Mouse (Mus musculus) midbrain, embryonic 15.5 days (tissue): ENCODE data around the gene Gm38100. TPM values are rescaled to one million over a fixed set of nuclear protein-coding genes. Genes with fewer than 3 reads are reported as not detected.

ENCODE experiments used
- ATAC-seq: fragments of 200-750 bp; cut with Nextera tagmentation; replicated peaks from 2 replicates; pipeline ENCODE4 v1.8.0; 2017; ENCODE audit warnings: moderate TSS enrichment
- H3K27ac ChIP-seq: fragments of 300-500 bp; sonication (generic); 2 replicates; pipeline ENCODE4 v1.5.1; 2015; ENCODE audit warnings: mild to moderate bottlenecking, inconsistent platforms
- H3K27me3 ChIP-seq: fragments of 300-500 bp; sonication (generic); replicated peaks from 2 replicates; pipeline ENCODE4 v1.6.1; 2015; ENCODE audit warnings: inconsistent platforms
- H3K36me3 ChIP-seq: fragments of 300-500 bp; sonication (generic); replicated peaks from 2 replicates; pipeline ENCODE4 v1.6.1; 2015; ENCODE audit warnings: inconsistent platforms
- H3K4me1 ChIP-seq: fragments of 300-500 bp; sonication (generic); 2 replicates; pipeline ENCODE4 v1.6.1; 2015; ENCODE audit warnings: inconsistent platforms
- H3K4me2 ChIP-seq: fragments of 300-500 bp; sonication (generic); 2 replicates; pipeline ENCODE4 v1.6.1; 2015; ENCODE audit warnings: inconsistent platforms, mild to moderate bottlenecking, moderate library complexity
- H3K4me3 ChIP-seq: fragments of 300-500 bp; sonication (generic); 2 replicates; pipeline ENCODE4 v1.5.1; 2015; ENCODE audit warnings: mild to moderate bottlenecking, inconsistent platforms
- H3K9ac ChIP-seq: fragments of 300-500 bp; sonication (generic); 2 replicates; pipeline ENCODE4 v1.6.1; 2015; ENCODE audit warnings: mild to moderate bottlenecking, inconsistent platforms
- H3K9me3 ChIP-seq: fragments of 300-500 bp; sonication (generic); 2 replicates; pipeline ENCODE4 v1.6.1; 2016; ENCODE audit warnings: inconsistent platforms
- whole genome bisulfite sequencing: fragments of 180-500 bp; shearing (Covaris S2); methylation state at CpG from one replicate; pipeline ENCODE4 v1.1.7; 2015; ENCODE audit warnings: mixed read lengths; 5-methylcytosine and 5-hydroxymethylcytosine counted together
- polyA plus RNA-seq: library from polyadenylated mRNA; unstranded; fragments of >200 nt; fragmentation: Nextera tagmentation; extraction: Ambion mirVana; gene quantifications from 2 replicates; pipeline ENCODE4 v1.2.1, GENCODE M21; 2015

Gm38100 gene
- polyA plus RNA-seq, result not detected in 2 replicates

DNA sequence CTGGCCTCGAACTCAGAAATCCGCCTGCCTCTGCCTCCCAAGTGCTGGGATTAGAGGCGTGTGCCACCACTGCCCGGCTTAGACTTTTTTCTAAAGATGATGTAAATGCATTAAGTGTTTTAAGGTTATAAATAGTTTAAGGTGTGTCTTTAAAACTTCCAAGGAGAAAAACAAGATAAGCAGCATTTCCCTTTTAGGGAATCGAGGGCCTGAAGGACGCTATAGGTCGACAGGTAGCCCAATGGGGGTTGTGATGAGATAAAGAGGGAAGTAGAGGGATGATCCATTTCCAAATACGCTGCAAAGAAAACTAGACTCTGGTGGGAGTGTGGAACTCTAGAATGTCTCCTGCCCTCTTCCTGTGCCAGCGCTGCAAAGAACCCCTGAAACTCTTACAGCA, at the start of gene Gm38100:
TSS of gene Gm38100 (plus strand) at position 301 of the 400 bp plus-strand sequence.
- no peaks in the 10 kb centered on the region for H3K9me3 ChIP-seq
- no peak for ATAC-seq
- no peaks in the 10 kb centered on the region for H3K27me3 ChIP-seq
- H3K4me1 ChIP-seq, result no peaks in the 10 kb centered on the region
- H3K36me3 ChIP-seq, result no peaks in the 10 kb centered on the region
- no peak within 1 kb of the TSS for H3K4me2 ChIP-seq
- H3K27ac ChIP-seq, result no peak within 1 kb of the TSS
- 91% methylated on average over 9 of the region's 9 CpGs for WGBS
- H3K9ac ChIP-seq, result no peak within 1 kb of the TSS
- no peak within 1 kb of the TSS for H3K4me3 ChIP-seq

GRCm38 (mm10) chr1:175870716-175871115, 49.4 kb upstream of the Gm38100 start:
- Histone ChIP-seq H3K36me3 (no peaks in the 10 kb centered on the region), H3K4me1 (0 out of 2 replicates have a peak, but pooled peaks cover 3% of the 10 kb centered on the region), H3K9me3 (no peaks in the 10 kb centered on the region), H3K4me3 (no peak overlapping the region), H3K27ac (no peak overlapping the region), H3K4me2 (no peak overlapping the region), H3K9ac (no peak overlapping the region), H3K27me3 (no peaks in the 10 kb centered on the region)
- 0 out of 2 replicates have a peak, but pooled peaks have one; percentile 68 for ATAC-seq
- 45% methylated on average over 3 of the region's 3 CpGs for WGBS

DNA sequence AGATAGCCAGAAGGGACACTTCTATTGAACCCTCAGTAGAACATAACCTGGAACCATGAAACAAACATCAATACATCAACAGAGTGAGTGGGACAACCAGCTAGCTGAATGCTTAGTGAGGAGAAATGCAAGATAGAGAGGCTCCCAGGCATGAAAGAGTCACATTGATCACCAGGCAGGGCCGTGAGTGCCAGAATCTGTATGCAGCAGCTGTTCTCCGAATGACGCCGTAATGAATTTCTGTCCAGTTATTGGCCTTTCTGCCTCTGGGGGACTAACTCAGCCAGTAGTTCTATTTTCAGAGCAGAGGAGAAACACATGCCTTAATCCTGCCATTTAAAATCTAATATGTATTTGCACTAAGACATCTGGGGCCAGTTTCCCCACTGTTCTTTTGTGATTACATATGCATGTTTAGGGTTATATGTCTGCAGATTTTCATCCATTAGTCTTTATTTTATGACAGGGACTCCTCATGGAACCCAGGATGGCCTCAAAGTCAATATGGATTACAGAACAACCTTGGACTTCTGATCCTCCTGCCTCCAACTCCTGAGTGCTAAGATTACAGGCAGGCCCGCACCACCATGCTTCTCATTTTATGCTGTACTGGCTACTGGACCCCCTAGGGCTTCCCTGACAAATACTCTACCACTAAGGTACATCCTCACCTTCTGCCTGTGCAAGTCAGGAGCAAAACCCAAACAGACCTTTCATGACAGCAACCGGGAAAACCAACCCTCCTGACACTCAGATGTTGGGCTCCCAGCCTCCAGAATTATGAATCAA, 47.9 kb upstream of the Gm38100 start:
- WGBS, result 55% methylated on average over 6 of the region's 6 CpGs
- Histone ChIP-seq H3K36me3 (no peaks in the 10 kb centered on the region), H3K9me3 (no peaks in the 10 kb centered on the region), H3K4me1 (no peaks in the 10 kb centered on the region), H3K27ac (no peak overlapping the region), H3K4me3 (no peak overlapping the region), H3K4me2 (no peak overlapping the region), H3K9ac (no peak overlapping the region), H3K27me3 (no peaks in the 10 kb centered on the region)
- peak; percentile 50; the same call in 1 of the 2 replicates for ATAC-seq

- Histone ChIP-seq H3K9me3 (no peaks in the 10 kb centered on the region), H3K27me3 (no peaks in the 10 kb centered on the region), H3K4me3 (peak within 1 kb of the TSS; percentile 89), H3K9ac (peak within 1 kb of the TSS; percentile 82), H3K4me2 (peak within 1 kb of the TSS; percentile 85), H3K4me1 (peaks cover 4% of the 10 kb centered on the region), H3K36me3 (no peaks in the 10 kb centered on the region), H3K27ac (peak within 1 kb of the TSS; percentile 91)
- peak; percentile 99 for ATAC-seq
- under 1% methylated on average over 66 of the region's 66 CpGs for WGBS
Observed at GRCm38 (mm10) chr1:175880453-175881296, 39.5 kb upstream of the Gm38100 start, which contains the start of gene Exo1. Gene Exo1, plus strand, starts transcription at chr1:175880581.

DNA sequence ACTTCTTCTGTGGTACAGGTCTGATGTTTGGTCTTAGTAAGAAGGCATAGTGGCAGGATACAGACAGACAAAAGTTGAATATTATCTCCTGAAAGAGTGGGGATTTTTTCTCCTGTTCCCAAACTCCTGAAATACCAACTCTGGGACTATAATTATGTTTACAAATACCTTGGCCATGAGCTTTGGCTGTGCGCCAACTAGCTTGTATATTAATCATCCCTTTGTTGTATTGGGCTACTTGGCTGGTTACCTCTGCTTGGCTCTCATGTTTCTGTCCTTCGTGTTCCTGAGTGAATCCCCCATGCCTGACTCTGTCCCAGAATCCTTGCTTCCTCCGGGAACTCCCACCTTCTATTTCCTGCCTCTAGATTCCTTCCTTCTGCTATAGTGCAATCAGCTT, 36.7 kb upstream of the Gm38100 start:
- no peak overlapping the region for H3K27ac ChIP-seq
- ATAC-seq, result no peak
- H3K4me3 ChIP-seq, result no peak overlapping the region
- H3K36me3 ChIP-seq, result no peaks in the 10 kb centered on the region
- WGBS, result 85% methylated on average over 3 of the region's 3 CpGs
- H3K9ac ChIP-seq, result no peak overlapping the region
- no peaks in the 10 kb centered on the region for H3K9me3 ChIP-seq
- H3K4me2 ChIP-seq, result no peak overlapping the region
- H3K4me1 ChIP-seq, result peaks cover 4% of the 10 kb centered on the region
- H3K27me3 ChIP-seq, result no peaks in the 10 kb centered on the region

- Histone ChIP-seq H3K36me3 (no peaks in the 10 kb centered on the region), H3K4me1 (no peaks in the 10 kb centered on the region), H3K9ac (no peak overlapping the region), H3K27ac (no peak overlapping the region), H3K27me3 (no peaks in the 10 kb centered on the region), H3K4me2 (no peak overlapping the region), H3K4me3 (no peak overlapping the region), H3K9me3 (no peaks in the 10 kb centered on the region)
- ATAC-seq, result no peak
- 91% methylated on average over 6 of the region's 6 CpGs for WGBS
Observed at GRCm38 (mm10) chr1:175893263-175893662, 26.9 kb upstream of the Gm38100 start.

DNA sequence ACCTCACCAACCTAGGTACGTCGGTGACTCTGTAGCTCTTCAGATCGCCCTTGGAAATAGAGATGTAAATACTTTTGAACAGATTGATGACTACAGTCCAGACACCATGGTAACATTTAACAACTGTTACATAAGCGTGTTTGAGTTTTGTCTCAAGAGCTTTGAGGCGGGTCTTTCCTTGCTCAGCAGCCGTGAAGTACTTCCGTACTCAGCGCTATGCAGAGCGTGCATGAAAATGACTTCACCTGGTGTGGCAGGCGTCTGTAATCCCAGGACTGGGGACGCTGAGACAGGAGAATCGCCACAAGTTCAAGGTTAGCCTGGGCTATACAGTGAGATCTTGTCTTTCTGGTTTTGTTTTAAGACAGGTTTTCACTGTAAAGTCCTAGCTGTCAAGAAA, 26.4 kb upstream of the Gm38100 start:
- no peaks in the 10 kb centered on the region for H3K36me3 ChIP-seq
- no peak overlapping the region for H3K9ac ChIP-seq
- H3K27ac ChIP-seq, result no peak overlapping the region
- ATAC-seq, result no peak
- H3K4me2 ChIP-seq, result no peak overlapping the region
- WGBS, result 94% methylated on average over 12 of the region's 12 CpGs
- no peaks in the 10 kb centered on the region for H3K9me3 ChIP-seq
- no peaks in the 10 kb centered on the region for H3K4me1 ChIP-seq
- no peak overlapping the region for H3K4me3 ChIP-seq
- no peaks in the 10 kb centered on the region for H3K27me3 ChIP-seq

DNA sequence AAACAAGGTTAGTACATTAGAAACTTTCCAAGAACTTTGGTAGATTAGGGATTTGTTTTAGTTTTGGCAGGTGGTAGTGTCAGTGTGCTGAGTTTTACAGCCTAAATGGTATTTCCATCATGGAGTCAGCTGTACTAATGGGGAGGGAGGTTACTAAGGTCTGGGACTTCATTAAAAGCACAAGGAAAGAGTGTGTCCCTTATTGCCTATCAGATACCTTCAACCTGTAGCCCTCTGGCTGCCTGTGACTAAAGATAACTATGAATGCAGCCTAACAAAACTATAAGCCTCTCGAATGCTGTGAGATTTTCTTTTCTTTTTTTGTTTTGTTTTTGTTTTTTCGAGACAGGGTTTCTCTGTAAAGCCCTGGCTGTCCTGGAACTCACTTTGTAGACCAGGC, 8.9 kb upstream of the Gm38100 start:
- Histone ChIP-seq H3K4me1 (no peaks in the 10 kb centered on the region), H3K36me3 (no peaks in the 10 kb centered on the region), H3K9ac (no peak overlapping the region), H3K4me3 (no peak overlapping the region), H3K9me3 (no peaks in the 10 kb centered on the region), H3K4me2 (no peak overlapping the region), H3K27me3 (no peaks in the 10 kb centered on the region), H3K27ac (no peak overlapping the region)
- WGBS, result 96% methylated on average over 2 of the region's 2 CpGs
- no peak for ATAC-seq

GRCm38 (mm10) chr1:175912038-175912437, 8.1 kb upstream of the Gm38100 start:
- H3K36me3 ChIP-seq, result no peaks in the 10 kb centered on the region
- no peak overlapping the region for H3K27ac ChIP-seq
- H3K4me3 ChIP-seq, result no peak overlapping the region
- H3K4me2 ChIP-seq, result no peak overlapping the region
- ATAC-seq, result no peak
- no peaks in the 10 kb centered on the region for H3K27me3 ChIP-seq
- no peaks in the 10 kb centered on the region for H3K4me1 ChIP-seq
- H3K9ac ChIP-seq, result no peak overlapping the region
- WGBS, result 95% methylated on average over 3 of the region's 3 CpGs
- H3K9me3 ChIP-seq, result no peaks in the 10 kb centered on the region

DNA sequence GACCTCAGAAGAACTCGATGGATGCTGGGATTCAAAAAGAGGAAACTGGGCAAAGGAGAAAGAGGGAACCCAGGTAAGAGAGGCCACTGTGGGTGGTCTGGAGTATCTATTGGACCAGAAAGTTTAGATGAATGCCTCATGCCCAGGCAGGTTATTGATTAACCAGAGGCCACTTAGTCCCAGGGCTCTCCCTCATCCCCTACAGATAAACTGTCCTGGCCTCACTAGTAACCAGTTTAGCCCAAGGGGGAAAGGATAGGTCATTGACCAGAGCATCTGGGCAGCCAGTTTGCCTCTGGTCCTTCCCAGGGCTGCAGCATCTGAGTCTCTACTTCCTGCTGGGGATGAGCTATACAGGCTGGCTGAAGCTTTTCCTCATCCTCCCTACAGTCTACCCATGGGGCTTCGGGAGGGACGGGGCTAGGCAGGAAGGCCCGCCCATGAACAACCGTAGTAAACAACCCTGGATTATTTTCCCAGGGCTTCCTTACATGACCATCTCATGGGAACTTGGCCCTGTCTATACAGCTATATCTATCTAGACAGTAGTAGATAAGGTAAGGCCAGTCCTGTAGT, 6.3 kb upstream of the Gm38100 start:
- WGBS, result 91% methylated on average over 5 of the region's 5 CpGs
- Histone ChIP-seq H3K9ac (no peak overlapping the region), H3K27ac (no peak overlapping the region), H3K27me3 (no peaks in the 10 kb centered on the region), H3K4me1 (no peaks in the 10 kb centered on the region), H3K36me3 (no peaks in the 10 kb centered on the region), H3K4me2 (no peak overlapping the region), H3K4me3 (no peak overlapping the region), H3K9me3 (no peaks in the 10 kb centered on the region)
- no peak for ATAC-seq

DNA sequence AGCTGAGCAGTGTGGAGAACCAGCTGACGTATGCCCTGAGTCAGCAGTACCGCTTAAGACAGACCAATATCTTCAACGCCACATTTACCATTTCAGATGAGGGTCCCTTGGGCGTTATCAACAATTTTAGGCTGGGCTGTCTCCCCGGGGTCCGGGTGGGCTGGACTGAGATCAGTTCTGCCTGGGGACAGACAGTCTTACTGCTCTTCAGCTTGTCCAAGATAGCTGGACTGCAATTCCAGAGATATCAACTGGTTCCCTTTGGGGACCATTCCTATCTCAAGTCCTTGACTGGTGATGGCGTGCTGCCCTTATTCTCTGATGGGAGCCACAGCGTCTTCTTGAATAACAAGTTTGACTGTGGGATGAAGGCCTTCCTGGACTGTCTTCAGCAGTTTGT, 962 bp downstream of the Gm38100 start:
- whole genome bisulfite sequencing, result 91% methylated on average over 8 of the region's 8 CpGs
- Histone ChIP-seq H3K4me1 (no peaks in the 10 kb centered on the region), H3K4me3 (no peak overlapping the region), H3K9me3 (no peaks in the 10 kb centered on the region), H3K9ac (no peak overlapping the region), H3K36me3 (no peaks in the 10 kb centered on the region), H3K4me2 (no peak overlapping the region), H3K27me3 (no peaks in the 10 kb centered on the region), H3K27ac (no peak overlapping the region)
- ATAC-seq, result no peak
